Mouse (Mus musculus): ENCODE measurements at regions not wholly inside any gene's neighbourhood (a gene's known extent, or its start where the extent isn't known, plus 50 kb on each side); places are given as distances from the start of the nearest gene placed in this dataset.

- Histone ChIP-seq H3K27me3 (replicated peaks) (no peaks in the 10 kb centered on the region), H3K9me3 (peaks cover 66% of the 10 kb centered on the region), H3K36me3 (replicated peaks; ENCODE audit: low read length) (no peaks in the 10 kb centered on the region), H3K4me3 (replicated peaks) (no peak overlapping the region), H3K4me1 (no peaks in the 10 kb centered on the region)
- TF ChIP-seq FLI1 (IDR thresholded peaks at IDR 0.05; ENCODE audit: low read length) (no peak), GATA1 (IDR thresholded peaks at IDR 0.05; ENCODE audit: borderline replicate concordance, low read length) (no peak)
Observed at GRCm38 (mm10) chr4:140330138-140330537, 83.6 kb upstream of the Igsf21 start.

DNA sequence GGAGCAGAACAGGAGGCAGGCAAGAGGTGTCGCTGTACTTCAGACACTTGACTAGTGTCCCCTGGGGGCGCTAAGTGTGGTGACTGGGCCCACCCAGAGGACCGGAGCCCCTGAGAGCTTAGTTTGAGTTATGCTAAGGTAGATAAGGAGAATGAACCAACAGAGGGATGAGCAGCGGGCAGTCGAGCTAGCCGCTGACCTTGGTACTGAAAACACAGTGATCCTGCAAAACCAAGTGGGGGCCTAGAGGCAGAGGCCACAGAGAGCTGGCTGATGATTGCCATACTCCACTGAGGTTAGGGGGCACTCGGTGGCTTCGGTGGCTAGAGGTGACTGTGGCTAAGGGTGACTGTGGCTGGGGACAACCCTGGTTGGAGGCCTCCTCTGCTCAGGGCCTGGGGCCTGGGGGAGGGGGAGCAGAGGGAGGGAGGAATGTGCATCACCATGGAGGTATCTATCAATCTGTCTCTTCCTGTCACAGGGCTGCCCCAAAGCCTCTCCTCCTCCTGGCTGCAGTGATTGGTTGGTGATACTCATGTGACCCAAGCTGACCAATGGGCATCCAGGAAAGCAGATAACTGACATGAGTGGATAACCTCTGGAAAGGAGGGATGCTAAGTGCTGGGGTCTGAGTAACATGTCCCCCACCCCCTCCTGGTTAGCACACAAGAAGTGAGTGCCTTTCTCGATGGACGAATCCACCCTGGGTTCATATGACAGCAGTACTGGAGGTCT lies 80.3 kb upstream of the Igsf21 start:
- no peak for TF ChIP-seq FLI1 (IDR thresholded peaks at IDR 0.05; ENCODE audit: low read length)
- TF ChIP-seq GATA1 (IDR thresholded peaks at IDR 0.05; ENCODE audit: borderline replicate concordance, low read length), result no peak
- Histone ChIP-seq H3K4me1 (no peaks in the 10 kb centered on the region), H3K27me3 (replicated peaks) (no peaks in the 10 kb centered on the region), H3K9me3 (peaks cover 92% of the 10 kb centered on the region), H3K36me3 (replicated peaks; ENCODE audit: low read length) (no peaks in the 10 kb centered on the region), H3K4me3 (replicated peaks) (peak overlapping the region; percentile 9)

DNA sequence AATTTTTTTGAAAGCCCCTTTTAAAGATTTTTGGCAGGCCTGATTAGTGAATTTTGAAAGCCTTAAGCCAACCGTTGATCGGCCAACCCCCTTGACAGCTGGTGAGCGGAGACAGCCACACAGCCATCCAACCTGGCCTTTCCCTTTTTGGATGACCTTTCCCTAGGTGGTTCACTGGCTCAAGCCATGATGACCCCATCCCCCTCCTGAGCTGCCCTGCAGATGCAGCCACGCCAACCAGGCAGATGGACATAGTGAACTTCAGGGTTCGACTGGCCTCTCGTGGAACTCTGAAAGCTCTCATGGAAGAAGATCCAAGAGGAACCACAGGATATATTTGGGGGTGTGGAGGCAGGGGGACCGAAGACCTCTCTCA lies 79.1 kb upstream of the Igsf21 start:
- H3K4me3 ChIP-seq (replicated peaks), result no peak overlapping the region
- H3K9me3 ChIP-seq, result peaks cover 96% of the 10 kb centered on the region
- no peaks in the 10 kb centered on the region for H3K27me3 ChIP-seq (replicated peaks)
- TF ChIP-seq FLI1 (IDR thresholded peaks at IDR 0.05; ENCODE audit: low read length), result no peak
- TF ChIP-seq GATA1 (IDR thresholded peaks at IDR 0.05; ENCODE audit: borderline replicate concordance, low read length), result no peak
- H3K4me1 ChIP-seq, result no peaks in the 10 kb centered on the region
- no peaks in the 10 kb centered on the region for H3K36me3 ChIP-seq (replicated peaks; ENCODE audit: low read length)

DNA sequence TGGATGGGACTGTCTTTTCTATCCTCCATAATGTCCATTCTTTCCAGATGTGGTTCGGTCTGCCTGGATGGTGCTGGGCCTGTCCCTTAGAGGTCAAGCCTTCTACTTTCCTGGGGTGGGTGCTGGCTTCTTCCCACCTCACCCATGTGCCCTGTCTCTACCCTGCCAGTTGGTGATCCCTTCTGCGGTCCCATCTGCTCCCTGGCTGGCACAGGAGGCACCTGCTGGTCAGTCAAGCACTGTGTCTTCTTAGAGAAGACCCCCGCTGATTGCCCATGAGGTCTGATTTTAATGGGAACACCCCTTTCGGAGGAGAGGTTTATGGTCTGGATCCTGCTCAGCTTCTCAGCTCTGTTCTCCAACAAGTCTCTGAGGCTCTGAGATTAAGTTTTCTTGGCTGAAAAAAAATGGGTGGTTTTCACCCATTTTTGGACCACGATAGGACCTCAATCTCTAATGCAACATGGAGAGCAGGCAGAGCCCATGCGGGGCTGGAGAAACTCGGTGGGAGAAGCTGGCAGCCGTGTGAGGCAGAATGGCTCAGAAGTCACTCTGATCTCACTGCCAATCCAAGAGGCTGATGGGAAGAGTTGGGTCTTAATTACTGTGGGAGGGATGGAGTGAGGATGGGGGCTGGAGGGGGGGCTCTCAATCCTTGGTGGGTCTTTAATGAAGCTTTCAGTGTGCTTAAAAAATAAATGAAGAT lies 78.5 kb upstream of the Igsf21 start:
- H3K9me3 ChIP-seq, result peaks cover 98% of the 10 kb centered on the region

GRCm38 (mm10) chr4:140320120-140320921 lies 73.7 kb upstream of the Igsf21 start:
- Histone ChIP-seq H3K4me1 (no peaks in the 10 kb centered on the region), H3K36me3 (replicated peaks; ENCODE audit: low read length) (no peaks in the 10 kb centered on the region), H3K4me3 (replicated peaks) (peak overlapping the region; percentile 4), H3K27me3 (replicated peaks) (no peaks in the 10 kb centered on the region), H3K9me3 (peaks cover 90% of the 10 kb centered on the region)
- TF ChIP-seq FLI1 (IDR thresholded peaks at IDR 0.05; ENCODE audit: low read length) (no peak), GATA1 (IDR thresholded peaks at IDR 0.05; ENCODE audit: borderline replicate concordance, low read length) (no peak)

More for the DNA sequence above, 78.5 kb upstream of the Igsf21 start:
- TF ChIP-seq GATA1 (IDR thresholded peaks at IDR 0.05; ENCODE audit: borderline replicate concordance, low read length), result no peak
- no peak for TF ChIP-seq FLI1 (IDR thresholded peaks at IDR 0.05; ENCODE audit: low read length)
- H3K27me3 ChIP-seq (replicated peaks), result no peaks in the 10 kb centered on the region
- H3K4me1 ChIP-seq, result no peaks in the 10 kb centered on the region
- no peaks in the 10 kb centered on the region for H3K36me3 ChIP-seq (replicated peaks; ENCODE audit: low read length)
- H3K4me3 ChIP-seq (replicated peaks), result no peak overlapping the region

DNA sequence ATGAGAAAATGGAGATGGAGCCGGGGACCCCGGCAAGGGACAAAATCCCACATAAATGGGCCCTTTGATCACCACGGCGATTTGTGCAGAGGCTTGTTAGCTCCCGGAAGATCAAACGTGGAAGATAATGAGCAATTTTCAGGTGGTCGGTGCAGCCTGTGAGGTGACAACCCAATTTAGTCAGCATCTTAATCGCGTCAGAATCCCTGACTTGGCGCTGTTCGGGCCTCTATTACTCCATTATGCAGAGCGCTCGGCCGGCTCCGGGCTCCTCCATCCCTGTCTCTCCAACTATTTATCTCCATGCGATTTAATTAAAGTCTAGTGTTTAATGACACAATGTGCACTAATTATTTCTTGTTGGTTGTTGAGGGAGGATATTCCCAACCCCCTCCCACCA lies 66.1 kb upstream of the Igsf21 start:
- H3K36me3 ChIP-seq (replicated peaks; ENCODE audit: low read length), result no peaks in the 10 kb centered on the region
- peaks cover 81% of the 10 kb centered on the region for H3K9me3 ChIP-seq
- H3K4me1 ChIP-seq, result no peaks in the 10 kb centered on the region
- no peaks in the 10 kb centered on the region for H3K27me3 ChIP-seq (replicated peaks)
- TF ChIP-seq FLI1 (IDR thresholded peaks at IDR 0.05; ENCODE audit: low read length), result no peak
- TF ChIP-seq GATA1 (IDR thresholded peaks at IDR 0.05; ENCODE audit: borderline replicate concordance, low read length), result no peak
- no peak overlapping the region for H3K4me3 ChIP-seq (replicated peaks)

DNA sequence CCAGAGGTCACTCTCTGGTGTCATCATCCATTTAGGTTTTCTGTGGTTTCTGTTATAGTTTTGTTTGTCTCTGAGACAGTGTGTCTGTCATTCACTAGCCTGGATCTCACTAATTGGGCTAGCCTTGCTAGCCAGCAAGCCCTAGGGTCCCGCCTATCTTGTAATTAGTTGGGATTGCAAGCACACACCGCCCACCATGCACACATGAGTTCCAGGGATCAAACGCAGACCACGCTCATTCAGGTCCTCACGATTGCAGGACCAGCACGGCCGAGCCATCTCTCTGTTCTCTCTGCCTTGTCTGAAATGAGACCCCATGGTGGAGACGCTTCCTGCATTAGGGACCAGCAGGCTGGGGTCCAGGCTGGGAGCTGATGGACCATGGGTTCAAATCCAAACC lies 60.9 kb upstream of the Igsf21 start:
- Histone ChIP-seq H3K36me3 (replicated peaks; ENCODE audit: low read length) (no peaks in the 10 kb centered on the region), H3K4me3 (replicated peaks) (no peak overlapping the region), H3K27me3 (replicated peaks) (no peaks in the 10 kb centered on the region), H3K4me1 (no peaks in the 10 kb centered on the region), H3K9me3 (peaks cover 74% of the 10 kb centered on the region)
- TF ChIP-seq GATA1 (IDR thresholded peaks at IDR 0.05; ENCODE audit: borderline replicate concordance, low read length) (no peak), FLI1 (IDR thresholded peaks at IDR 0.05; ENCODE audit: low read length) (no peak)

DNA sequence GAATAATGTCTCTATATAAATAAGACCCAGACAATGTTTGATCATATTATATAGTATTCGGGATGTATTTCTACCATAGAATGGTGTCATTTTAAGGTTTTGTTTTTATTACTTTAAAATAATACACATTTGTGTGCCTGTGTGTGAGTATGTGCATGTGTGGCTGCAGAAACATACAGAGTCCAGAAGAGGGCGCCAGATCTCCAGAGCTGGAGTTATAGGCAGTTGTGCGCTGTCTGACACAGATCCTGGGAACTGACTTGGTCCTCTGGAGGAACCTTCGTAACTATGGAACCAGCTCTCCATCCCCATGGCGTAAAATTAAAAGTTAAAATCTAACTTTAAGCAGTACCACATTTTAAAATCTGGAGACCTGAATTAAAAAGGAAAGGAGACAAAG lies 58.4 kb upstream of the Igsf21 start:
- Histone ChIP-seq H3K36me3 (replicated peaks; ENCODE audit: low read length) (no peaks in the 10 kb centered on the region), H3K27me3 (replicated peaks) (no peaks in the 10 kb centered on the region), H3K4me1 (no peaks in the 10 kb centered on the region), H3K9me3 (peaks cover 77% of the 10 kb centered on the region), H3K4me3 (replicated peaks) (no peak overlapping the region)
- TF ChIP-seq GATA1 (IDR thresholded peaks at IDR 0.05; ENCODE audit: borderline replicate concordance, low read length) (no peak), FLI1 (IDR thresholded peaks at IDR 0.05; ENCODE audit: low read length) (no peak)

GRCm38 (mm10) chr4:140301661-140302060 lies 55.1 kb upstream of the Igsf21 start:
- H3K9me3 ChIP-seq, result peaks cover 60% of the 10 kb centered on the region
- no peak overlapping the region for H3K4me3 ChIP-seq (replicated peaks)
- TF ChIP-seq GATA1 (IDR thresholded peaks at IDR 0.05; ENCODE audit: borderline replicate concordance, low read length), result no peak
- TF ChIP-seq FLI1 (IDR thresholded peaks at IDR 0.05; ENCODE audit: low read length), result no peak
- no peaks in the 10 kb centered on the region for H3K36me3 ChIP-seq (replicated peaks; ENCODE audit: low read length)
- no peaks in the 10 kb centered on the region for H3K27me3 ChIP-seq (replicated peaks)
- no peaks in the 10 kb centered on the region for H3K4me1 ChIP-seq

Data from megakaryocyte, embryonic 14.5 days (primary cell).